Comparison of ENCODE assay signal across 9 mouse cellular contexts in the genomic region with DNA sequence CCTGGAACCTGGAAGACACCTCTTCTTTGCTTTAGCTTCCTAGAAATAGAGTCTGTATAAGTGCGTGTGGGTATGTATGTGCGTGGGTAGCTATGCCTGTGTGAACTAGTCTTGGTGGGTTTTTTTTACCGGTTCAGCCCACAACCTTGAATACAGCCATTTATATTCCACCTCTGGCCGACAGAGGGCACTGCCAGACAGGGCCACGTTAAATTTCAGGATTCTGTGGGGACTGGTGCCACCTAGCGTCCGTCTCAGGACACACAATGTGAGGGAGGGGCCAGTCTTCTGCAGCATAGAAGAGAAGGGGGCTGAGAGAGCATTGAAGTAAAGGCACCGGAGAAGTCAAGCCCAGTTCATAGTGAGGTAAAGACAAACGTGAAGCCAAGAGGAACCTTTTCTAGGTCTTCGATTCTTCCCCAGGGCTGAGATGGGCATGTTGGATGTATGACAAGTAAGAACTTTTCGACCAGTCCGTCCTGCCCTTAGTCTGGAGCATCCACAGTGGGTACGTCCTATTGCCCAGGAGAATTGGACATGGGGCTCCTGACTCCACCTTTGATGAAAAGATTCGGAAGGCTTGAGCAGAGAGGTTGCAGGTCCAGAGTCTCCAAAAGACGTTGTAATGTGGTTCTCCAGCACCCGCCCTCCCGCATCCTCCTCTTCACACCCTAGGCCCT. TPM values are rescaled to one million over a fixed set of nuclear protein-coding genes. Genes with fewer than 3 reads are reported as not detected.
DNase-seq lines count a peak whose midpoint lies in the region; ATAC-seq and TF ChIP-seq lines count a peak whose summit lies in the region.
"Had no signal": no experiment of that assay in that cellular context is flagged by ENCODE, and none has a peak within 500 bp of the region (broad histone marks: within the 10 kb centered on the region; RNA-seq: fewer than 3 reads in every experiment).

No protein-coding gene starts in this region.

- peaks cover 0 to 2% of the 10 kb centered on the region in 2 experiments; a peak in 1 of 4 replicates for H3K4me1 ChIP-seq in CH12.LX (ENCODE audit: control insufficient read depth in 1 of 2, insufficient read depth in 2 of 2)
- no peaks in the 10 kb centered on the region for H3K4me1 ChIP-seq in forebrain, embryonic 11.5 days (replicated peaks; ENCODE audit: control insufficient read depth, insufficient read depth, low read length)
- H3K4me1 ChIP-seq in olfactory bulb, adult 2 months (ENCODE audit: control insufficient read depth, insufficient read depth, low read length), result no peaks in the 10 kb centered on the region

- H3K9ac ChIP-seq in CH12.LX (ENCODE audit: insufficient read depth, low read depth), result no peak overlapping the region
- no peak overlapping the region for H3K9ac ChIP-seq in forebrain, embryonic 11.5 days (ENCODE audit: low read length)

- in situ Hi-C loops in CH12.LX (cut with MboI; ENCODE audit: low pct_ligation_motif_present, low pct_unique_long_range_greater_than_20kb, low sequenced_read_pairs), result no loop called here

- no peaks in the 10 kb centered on the region for H3K79me2 ChIP-seq in CH12.LX (replicated peaks; ENCODE audit: control insufficient read depth, extremely low read depth, insufficient read depth, poor library complexity, severe bottlenecking)

- H3K36me3 ChIP-seq in CH12.LX (replicated peaks in 1 of 2; ENCODE audit: control insufficient read depth in 1 of 2, insufficient read depth in 1 of 2, low read length in 1 of 2), result peaks cover 5 to 20% of the 10 kb centered on the region in 2 experiments
- H3K36me3 ChIP-seq in forebrain, embryonic 11.5 days (ENCODE audit: control insufficient read depth, insufficient read depth, low read length), result no peaks in the 10 kb centered on the region

- TF ChIP-seq RAD21 in CH12.LX (IDR thresholded peaks at IDR 0.05; ENCODE audit: low read depth, low read length), result peak; percentile 99

- TF ChIP-seq CTCF in CH12.LX (conservative IDR thresholded peaks at IDR 0.05 in 1 of 2, IDR thresholded peaks at IDR 0.05 in 1 of 2; ENCODE audit: low read depth in 2 of 2, low read length in 2 of 2), result peak; percentile 92 to 100
- TF ChIP-seq CTCF in olfactory bulb, adult 2 months (IDR thresholded peaks at IDR 0.05; ENCODE audit: insufficient read depth, low read depth, low read length), result peak; percentile 99

- no peak overlapping the region for H3K27ac ChIP-seq in CH12.LX (ENCODE audit: insufficient read depth, low read depth)
- H3K27ac ChIP-seq in forebrain, embryonic 11.5 days (ENCODE audit: low read depth, low read length), result no peak overlapping the region
- H3K27ac ChIP-seq in olfactory bulb, adult 2 months (ENCODE audit: insufficient read depth, low read depth, low read length), result no peak overlapping the region

- dilution Hi-C loops in CH12.LX (cut with MboI; ENCODE audit: extremely low pct_ligation_motif_present, extremely low pct_unique_long_range_greater_than_20kb, low sequenced_read_pairs), result no loop called here

- no peak overlapping the region for H3K4me2 ChIP-seq in CH12.LX (ENCODE audit: insufficient read depth, low read depth, poor library complexity, severe bottlenecking)
- no peak overlapping the region for H3K4me2 ChIP-seq in forebrain, embryonic 11.5 days (ENCODE audit: low read depth, low read length, severe bottlenecking)

- H3K27me3 ChIP-seq in CH12.LX (replicated peaks), result peaks cover 35% of the 10 kb centered on the region
- H3K27me3 ChIP-seq in forebrain, embryonic 11.5 days (ENCODE audit: control insufficient read depth, insufficient read depth, low read length), result no peaks in the 10 kb centered on the region

- peak; percentile 72 for ATAC-seq in forebrain, embryonic 11.5 days (replicated peaks; ENCODE audit: low FRiP score)

- no peak for TF ChIP-seq POLR2A in CH12.LX (IDR thresholded peaks at IDR 0.05; ENCODE audit: low read depth, low read length)
- TF ChIP-seq POLR2A in olfactory bulb, adult 2 months (IDR thresholded peaks at IDR 0.05; ENCODE audit: insufficient read depth, low read depth, low read length), result no peak

- DNase-seq in CH12.LX (ENCODE audit: extremely low read depth), result peak; percentile 85
- peak; percentile 71 for DNase-seq in c-Kit-positive CD71-positive TER-119-negative erythroid progenitor cells, embryonic 14.5 days (ENCODE audit: low read depth)
- peak; percentile 90 for DNase-seq in forebrain, embryonic 11.5 days (ENCODE audit: low spot score)
- DNase-seq in heart, postnatal 25 days (ENCODE audit: low spot score), result peak; percentile 56
- peak; percentile 90 for DNase-seq in layer of hippocampus, adult 11-12 months (ENCODE audit: low spot score)
- peak; percentile 75 to 85 for DNase-seq in lung, adult 18-20 months
- peak; percentile 63 to 65 for DNase-seq in thymus, adult 18-20 months

- H3K9me3 ChIP-seq in CH12.LX (replicated peaks; ENCODE audit: low read length), result no peaks in the 10 kb centered on the region
- H3K9me3 ChIP-seq in forebrain, embryonic 11.5 days (ENCODE audit: control insufficient read depth, low read length), result no peaks in the 10 kb centered on the region

- no peak overlapping the region for H3K4me3 ChIP-seq in CH12.LX (replicated peaks in 1 of 3; ENCODE audit: low read depth in 2 of 3, low read length in 2 of 3, poor library complexity in 1 of 3)
- no peak overlapping the region for H3K4me3 ChIP-seq in forebrain, embryonic 11.5 days (ENCODE audit: low read depth, low read length)
- H3K4me3 ChIP-seq in olfactory bulb, adult 2 months (ENCODE audit: insufficient read depth, low read depth, low read length), result no peak overlapping the region

- intact Hi-C loops in heart, postnatal 25 days (cut with DNase I), result loop anchor here (1.0 to 2.0 kb wide), 4 partner anchors 33 to 164 kb away; a partner anchor contains a TSS

- 39% methylated on average over 17 of the region's 17 CpGs for WGBS in forebrain, embryonic 11.5 days
- 36% methylated on average over 17 of the region's 17 CpGs for WGBS in olfactory bulb, adult 2 months

- TF ChIP-seq EP300 in CH12.LX (IDR thresholded peaks at IDR 0.05; ENCODE audit: low read length), result no peak

TF ChIP-seq in CH12.LX, 34 proteins besides CTCF, POLR2A, EP300 and RAD21 (continues in another document):
- no peak for TF ChIP-seq GABPA (IDR thresholded peaks at IDR 0.05; ENCODE audit: insufficient replicate concordance, low read depth, low read length)
- no peak for TF ChIP-seq MAFK (IDR thresholded peaks at IDR 0.05; ENCODE audit: insufficient replicate concordance, low read length)
- peak; percentile 80 for TF ChIP-seq ZC3H11A (IDR thresholded peaks at IDR 0.05; ENCODE audit: low read depth, low read length)
- TF ChIP-seq NELFE (IDR thresholded peaks at IDR 0.05; ENCODE audit: low read depth, low read length), result peak; percentile 88; the same call in 1 of the 2 replicates
- TF ChIP-seq POLR2AphosphoS2 (IDR thresholded peaks at IDR 0.05; ENCODE audit: low read depth, low read length), result no peak
- peak; percentile 74 for TF ChIP-seq ZNF384 (IDR thresholded peaks at IDR 0.05; ENCODE audit: low read depth, low read length)
- TF ChIP-seq NRF1 (IDR thresholded peaks at IDR 0.05; ENCODE audit: low read depth, low read length), result peak; percentile 53
- TF ChIP-seq SIN3A (IDR thresholded peaks at IDR 0.05; ENCODE audit: low read length), result peak; percentile 40; the same call in 1 of the 2 replicates
- TF ChIP-seq MAZ (IDR thresholded peaks at IDR 0.05; ENCODE audit: low read depth, low read length), result peak; percentile 100
- 0 out of 2 replicates have a peak, but pooled peaks have one; percentile 12 for TF ChIP-seq ELF1 (IDR thresholded peaks at IDR 0.05; ENCODE audit: low read depth, low read length)
- no peak for TF ChIP-seq MXI1 (IDR thresholded peaks at IDR 0.05; ENCODE audit: low read depth, low read length)
- TF ChIP-seq JUND (conservative IDR thresholded peaks at IDR 0.05; ENCODE audit: low read depth, low read length), result 0 out of 2 replicates have a peak, but pooled peaks have one; percentile 17
- no peak for TF ChIP-seq TBP (conservative IDR thresholded peaks at IDR 0.05; ENCODE audit: low read depth, low read length)
- TF ChIP-seq ZKSCAN1 (IDR thresholded peaks at IDR 0.05; ENCODE audit: borderline replicate concordance, low read depth, low read length), result no peak
- peak; percentile 12; the same call in 1 of the 2 replicates for TF ChIP-seq MAX (IDR thresholded peaks at IDR 0.05; ENCODE audit: low read length)
- TF ChIP-seq SMC3 (IDR thresholded peaks at IDR 0.05; ENCODE audit: low read depth, low read length), result peak; percentile 98
- TF ChIP-seq MYC (IDR thresholded peaks at IDR 0.05; ENCODE audit: low read depth, low read length), result peak; percentile 65; the same call in 1 of the 2 replicates
- no peak for TF ChIP-seq JUN (IDR thresholded peaks at IDR 0.05; ENCODE audit: insufficient read depth, low read depth, low read length)

RNA-seq across cellular contexts. Expression of a gene that starts 20.3 kb away (rescaled TPM):
- total RNA-seq in CH12.LX (2012; rRNA removed), result 13.4 and 16.2 TPM in 2 replicates
- 6.5 and 7.2 TPM in 2 replicates for total RNA-seq in CH12.LX (2014; rRNA removed)
- 23.7 and 26.0 TPM in 2 replicates for polyA plus RNA-seq in CH12.LX (2012; ENCODE audit: insufficient read length, low read depth)
- polyA plus RNA-seq in forebrain, embryonic 11.5 days (2014; fragmentation: Nextera tagmentation; extraction: Ambion mirVana), result 0.11 and 0.57 TPM in 2 replicates
- under 1 TPM in 1 of 2 experiments, not detected in 1; 0.39 TPM for total RNA-seq in heart, postnatal 25 days (2021)
- not detected in 2 replicates for polyA plus RNA-seq in olfactory bulb, adult 2 months (2012; ENCODE audit: insufficient read depth, insufficient read length, low replicate concordance, missing spikeins)

RNA-seq across cellular contexts. Expression of a gene that starts 31.3 kb away (rescaled TPM):
- total RNA-seq in CH12.LX (2012; rRNA removed), result not detected in 2 replicates
- total RNA-seq in CH12.LX (2014; rRNA removed), result not detected in 2 replicates
- polyA plus RNA-seq in CH12.LX (2012; ENCODE audit: insufficient read length, low read depth), result not detected in 2 replicates
- 0.85 and 0.87 TPM in 2 replicates for polyA plus RNA-seq in forebrain, embryonic 11.5 days (2014; fragmentation: Nextera tagmentation; extraction: Ambion mirVana)
- total RNA-seq in heart, postnatal 25 days (2021), result not detected
- not detected in 2 replicates for polyA plus RNA-seq in olfactory bulb, adult 2 months (2012; ENCODE audit: insufficient read depth, insufficient read length, low replicate concordance, missing spikeins)
- polyA plus RNA-seq: heart, embryonic 14.5 days had no signal

RNA-seq across cellular contexts. Expression of a gene that starts 35.5 kb away (rescaled TPM):
- total RNA-seq in CH12.LX (2012; rRNA removed) (15.6 and 21.7 TPM in 2 replicates), CH12.LX (2014; rRNA removed) (32.1 and 32.5 TPM in 2 replicates)
- 44.1 and 45.4 TPM in 2 replicates for polyA plus RNA-seq in CH12.LX (2012; ENCODE audit: insufficient read length, low read depth)
- 58.1 and 64.5 TPM in 2 replicates for polyA plus RNA-seq in forebrain, embryonic 11.5 days (2014; fragmentation: Nextera tagmentation; extraction: Ambion mirVana)
- 10 to 100 TPM; 62.9 to 64.3 TPM for total RNA-seq in heart, postnatal 25 days (2021)
- polyA plus RNA-seq in olfactory bulb, adult 2 months (2012; ENCODE audit: insufficient read depth, insufficient read length, low replicate concordance, missing spikeins), result not detected in 2 replicates

RNA-seq across cellular contexts. Expression of a gene that starts 35.6 kb away (rescaled TPM):
- total RNA-seq in CH12.LX (2012; rRNA removed), result 24.9 and 30.0 TPM in 2 replicates
- total RNA-seq in CH12.LX (2014; rRNA removed), result 15.5 and 16.4 TPM in 2 replicates
- 25.0 and 25.8 TPM in 2 replicates for polyA plus RNA-seq in CH12.LX (2012; ENCODE audit: insufficient read length, low read depth)
- 39.8 and 44.1 TPM in 2 replicates for polyA plus RNA-seq in forebrain, embryonic 11.5 days (2014; fragmentation: Nextera tagmentation; extraction: Ambion mirVana)
- 10 to 100 TPM; 27.2 to 31.4 TPM for total RNA-seq in heart, postnatal 25 days (2021)
- 63.1 TPM in 1 of 2 replicates, not detected in the other for polyA plus RNA-seq in olfactory bulb, adult 2 months (2012; ENCODE audit: insufficient read depth, insufficient read length, low replicate concordance, missing spikeins)

Comparison
In these comparisons a context has a peak if more than half of its experiments do, and no peak if none do; other contexts are left out.
1. RNA of a gene that starts 20.3 kb away (polyA plus RNA-seq): 23.7 to 26.0 TPM in CH12.LX; 0.11 to 0.57 TPM in forebrain, embryonic 11.5 days and not detected in olfactory bulb, adult 2 months; every median in the first group is over 10 times any median in the second.
2. Peak in every context shown above with its lines, with median percentiles within 50 percentile points of each other: DNase-seq.